Mouse (Mus musculus) forebrain, postnatal 0 days (tissue): ENCODE results near the gene Porcn. TPM values are rescaled to one million over a fixed set of nuclear protein-coding genes. Genes with fewer than 3 reads are reported as not detected.

ENCODE experiments used
- ATAC-seq: fragments of 200-750 bp; cut with Nextera tagmentation; 2 replicates; pipeline ENCODE4 v1.8.0; 2017; ENCODE audit warnings: mild to moderate bottlenecking, moderate library complexity
- DNase-seq: peaks from one replicate; pipeline ENCODE4 v3.0.0-alpha.2; 2015
- H3K27ac ChIP-seq: fragments of 300-500 bp; sonication (generic); 2 replicates; pipeline ENCODE4 v1.5.1; 2014; ENCODE audit warnings: low read depth, mild to moderate bottlenecking, antibody characterized with exemption, low read length, moderate library complexity, mixed read lengths
- H3K27me3 ChIP-seq: fragments of 300-500 bp; sonication (generic); 2 replicates; pipeline ENCODE4 v1.6.1; 2014; ENCODE audit warnings: mild to moderate bottlenecking, low read length, mixed read lengths; ENCODE audit not compliant: insufficient read depth
- H3K36me3 ChIP-seq: fragments of 300-500 bp; sonication (generic); 2 replicates; pipeline ENCODE4 v1.6.1; 2014; ENCODE audit warnings: mild to moderate bottlenecking, moderate library complexity; ENCODE audit not compliant: insufficient read depth
- H3K4me1 ChIP-seq: fragments of 300-500 bp; sonication (generic); 2 replicates; pipeline ENCODE4 v1.6.1; 2014; ENCODE audit warnings: antibody characterized with exemption; ENCODE audit not compliant: insufficient read depth
- H3K4me2 ChIP-seq: fragments of 300-500 bp; sonication (generic); 2 replicates; pipeline ENCODE4 v1.6.1; 2014; ENCODE audit warnings: low read depth, mild to moderate bottlenecking, moderate library complexity
- H3K4me3 ChIP-seq: fragments of 300-500 bp; sonication (generic); 2 replicates; pipeline ENCODE4 v1.5.1; 2014; ENCODE audit warnings: low read depth, low read length, mixed read lengths
- H3K9ac ChIP-seq: fragments of 300-500 bp; sonication (generic); 2 replicates; pipeline ENCODE4 v1.6.1; 2014; ENCODE audit warnings: mild to moderate bottlenecking
- H3K9me3 ChIP-seq: fragments of 300-500 bp; sonication (generic); 2 replicates; pipeline ENCODE4 v1.6.1; 2016; ENCODE audit warnings: low read length
- CTCF ChIP-seq: sonication (generic); IDR thresholded peaks from 2 replicates; pipeline ENCODE4 v1.5.1; 2016; ENCODE audit warnings: antibody characterized with exemption, control low read depth, low read depth
- WGBS: fragments of 180-500 bp; shearing (Covaris S2); extraction: QIAGEN DNeasy Blood & Tissue Kit; methylation state at CpG from one replicate; pipeline ENCODE4 v1.1.7; 2014; 5-methylcytosine and 5-hydroxymethylcytosine counted together
- polyA plus RNA-seq: library from polyadenylated mRNA; unstranded; fragments of >200 nt; fragmentation: Nextera tagmentation; extraction: Ambion mirVana; gene quantifications from 2 replicates; pipeline ENCODE4 v1.2.1, GENCODE M21; 2015
- total RNA-seq: library from RNA; depleted of rRNA; stranded (reverse); fragments of >200 nt; gene quantifications from 2 replicates; pipeline ENCODE4 v1.2.3, GENCODE M21; 2014

Gene Porcn
- total and polyA plus RNA-seq, 2 experiments from 2014 or later: 45.8 to 46.6 TPM

GRCm38 (mm10) chrX:8192126-8192639 lies 14.1 kb downstream of the Porcn start:
- no peak for DNase-seq

DNA sequence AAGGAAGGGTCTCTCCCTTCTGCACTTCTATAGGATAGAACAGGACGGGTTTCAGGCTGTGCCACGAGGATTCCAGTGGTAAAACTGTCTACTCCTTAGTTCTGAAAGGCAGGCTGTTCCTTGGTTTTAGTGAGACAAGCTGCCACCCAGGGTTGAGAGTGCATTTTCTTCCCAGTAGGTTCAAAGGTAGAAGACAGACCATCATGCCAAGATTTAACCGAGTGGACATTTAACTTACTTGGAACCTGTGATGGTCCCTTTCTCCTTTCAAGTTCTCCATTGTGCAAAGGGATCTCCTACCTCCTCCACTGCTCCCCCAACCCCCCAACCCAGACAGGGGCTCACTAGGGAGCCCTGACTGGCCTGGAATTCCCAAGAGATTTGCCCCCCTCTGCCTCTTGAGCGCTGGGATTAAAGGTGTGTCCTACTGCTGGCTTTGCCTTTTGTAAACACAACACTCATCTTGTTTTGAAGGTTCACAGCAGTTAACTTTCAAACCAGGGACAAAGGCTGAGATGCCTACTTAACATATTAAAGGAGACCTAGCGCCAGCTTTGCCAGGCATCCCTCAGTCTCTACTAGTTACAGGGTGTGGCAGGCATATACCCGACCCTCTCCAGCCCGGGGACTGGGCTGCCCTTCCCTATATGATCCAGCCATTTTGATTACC lies 23.3 kb downstream of the Porcn start:
- Histone ChIP-seq H3K9ac (no peak overlapping the region), H3K4me3 (no peak overlapping the region), H3K4me1 (no peaks in the 10 kb centered on the region), H3K9me3 (no peaks in the 10 kb centered on the region), H3K27me3 (no peaks in the 10 kb centered on the region), H3K36me3 (no peaks in the 10 kb centered on the region), H3K27ac (no peak overlapping the region), H3K4me2 (no peak overlapping the region)
- no peak for DNase-seq
- no peak for ATAC-seq
- TF ChIP-seq CTCF: no peak
- WGBS: 18% methylated on average over 7 of the region's 7 CpGs

More at GRCm38 (mm10) chrX:8192126-8192639, 14.1 kb downstream of the Porcn start:
- ATAC-seq: no peak
- peak overlapping the region; percentile 56 for H3K4me2 ChIP-seq
- H3K27ac ChIP-seq: peak overlapping the region; percentile 54; the same call in 1 of the 2 replicates
- peak overlapping the region; percentile 46 for H3K9ac ChIP-seq
- no peaks in the 10 kb centered on the region for H3K27me3 ChIP-seq
- no peaks in the 10 kb centered on the region for H3K4me1 ChIP-seq
- 22% methylated on average over 13 of the region's 13 CpGs for WGBS
- no peak for TF ChIP-seq CTCF
- H3K4me3 ChIP-seq: peak overlapping the region; percentile 43
- no peaks in the 10 kb centered on the region for H3K9me3 ChIP-seq
- no peaks in the 10 kb centered on the region for H3K36me3 ChIP-seq

DNA sequence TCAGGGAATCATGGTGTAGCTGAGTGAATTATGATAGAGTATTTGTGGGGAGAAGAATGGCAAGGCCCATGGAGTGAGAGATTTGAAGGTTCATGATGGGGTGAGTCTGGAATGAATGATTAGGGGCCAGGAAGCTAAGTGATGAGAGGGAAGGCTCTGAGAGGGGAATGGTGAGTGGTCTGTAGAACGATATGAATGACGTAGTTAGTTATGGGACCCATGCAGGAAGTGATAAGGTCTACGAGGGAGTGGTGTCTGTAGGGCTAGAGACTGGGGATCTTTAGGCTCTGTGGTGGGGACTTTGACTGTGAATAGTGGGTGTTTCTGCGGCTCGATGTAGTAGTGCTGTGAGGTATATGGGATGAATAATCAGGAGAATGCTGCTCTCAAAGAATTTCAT lies 26.7 kb downstream of the Porcn start:
- H3K4me2 ChIP-seq: no peak overlapping the region
- ATAC-seq (no peak), DNase-seq (no peak)
- 91% methylated on average over 5 of the region's 5 CpGs for WGBS
- no peak for TF ChIP-seq CTCF
- no peaks in the 10 kb centered on the region for H3K36me3 ChIP-seq
- no peak overlapping the region for H3K9ac ChIP-seq
- 0 out of 2 replicates have a peak, but pooled peaks cover 3% of the 10 kb centered on the region for H3K4me1 ChIP-seq
- no peaks in the 10 kb centered on the region for H3K27me3 ChIP-seq
- no peak overlapping the region for H3K27ac ChIP-seq
- H3K4me3 ChIP-seq: no peak overlapping the region
- no peaks in the 10 kb centered on the region for H3K9me3 ChIP-seq

- Histone ChIP-seq H3K27ac (no peak overlapping the region), H3K9me3 (no peaks in the 10 kb centered on the region), H3K27me3 (no peaks in the 10 kb centered on the region), H3K4me1 (0 out of 2 replicates have a peak, but pooled peaks cover 4% of the 10 kb centered on the region), H3K9ac (no peak overlapping the region), H3K36me3 (no peaks in the 10 kb centered on the region), H3K4me2 (no peak overlapping the region), H3K4me3 (no peak overlapping the region)
- no peak for TF ChIP-seq CTCF
- DNase-seq (no peak), ATAC-seq (no peak)
- WGBS: 96% methylated on average over 2 of the region's 2 CpGs
Observed at GRCm38 (mm10) chrX:8178871-8179270, 27.5 kb downstream of the Porcn start.

DNA sequence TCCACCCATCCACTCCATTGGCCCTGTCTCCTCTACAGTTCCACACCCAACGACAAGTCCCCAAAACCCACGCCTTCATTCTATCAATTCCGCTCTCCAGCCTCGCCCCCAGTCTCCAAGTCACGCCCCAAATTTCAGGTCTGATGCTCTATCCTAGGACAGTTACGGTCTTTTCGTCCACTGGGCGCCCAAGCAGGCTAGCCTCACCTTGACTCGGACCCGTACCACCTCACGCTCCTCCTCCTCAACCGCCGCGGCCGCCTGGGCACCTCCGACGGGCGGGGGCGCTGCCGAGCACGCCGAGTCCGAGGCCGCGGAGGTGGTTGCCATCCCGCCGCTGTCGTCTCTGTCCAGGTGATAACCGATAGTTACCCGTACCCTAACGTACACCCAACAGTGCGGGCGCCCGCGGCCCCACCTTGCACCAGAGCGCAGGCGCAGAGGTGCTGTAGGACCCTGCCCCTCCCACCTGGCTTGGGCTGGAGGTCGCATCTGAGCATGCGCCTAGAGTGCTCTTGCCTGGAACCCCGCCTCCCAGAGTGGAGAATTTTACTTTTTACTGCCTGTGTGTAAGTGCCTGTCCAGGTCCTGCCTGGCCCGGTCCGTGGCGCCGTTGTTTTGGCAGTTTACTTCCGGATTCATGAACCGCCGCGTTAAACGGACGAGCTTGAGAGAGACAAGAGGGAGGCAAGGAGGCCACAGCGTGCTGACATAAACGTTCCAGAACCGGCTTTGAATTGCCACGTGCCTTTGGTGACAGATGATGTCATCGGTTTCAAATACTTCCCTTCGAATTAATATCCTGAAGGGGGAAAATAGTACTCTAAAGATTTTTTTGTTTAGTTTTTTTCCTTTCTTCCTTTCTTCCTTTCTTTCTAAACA lies 30.6 kb downstream of the Porcn start, which contains the start of gene Tbc1d25:
Tbc1d25 (minus strand) TSS at position 678 of the 882 bp plus-strand sequence.
- TF ChIP-seq CTCF: peak; percentile 44
- H3K27me3 ChIP-seq: no peaks in the 10 kb centered on the region
- H3K4me1 ChIP-seq: 0 out of 2 replicates have a peak, but pooled peaks cover 4% of the 10 kb centered on the region
- H3K27ac ChIP-seq: peak within 1 kb of the TSS; percentile 50; the same call in 1 of the 2 replicates
- H3K4me2 ChIP-seq: peak within 1 kb of the TSS; percentile 49
- DNase-seq: peak; percentile 91
- WGBS: 20% methylated on average over 55 of the region's 56 CpGs
- H3K9me3 ChIP-seq: no peaks in the 10 kb centered on the region
- peak; percentile 98 for ATAC-seq
- peak within 1 kb of the TSS; percentile 68 for H3K9ac ChIP-seq
- no peaks in the 10 kb centered on the region for H3K36me3 ChIP-seq
- peak within 1 kb of the TSS; percentile 58 for H3K4me3 ChIP-seq

DNA sequence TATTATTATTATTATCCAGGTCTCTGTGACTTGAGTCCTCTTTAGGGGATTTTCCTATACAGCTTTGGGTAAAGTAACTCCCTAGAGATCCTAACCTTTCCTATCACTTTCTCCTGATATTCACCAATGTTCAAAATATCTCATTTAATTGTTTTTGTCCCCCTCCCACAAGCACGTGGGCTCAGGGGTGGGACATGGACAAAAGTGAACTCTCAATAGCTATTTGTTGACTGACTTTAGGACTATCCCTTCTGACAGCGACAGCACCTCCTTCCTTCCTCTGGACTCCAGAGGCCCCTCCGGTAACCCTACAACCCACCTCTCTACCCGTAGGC lies 31.2 kb downstream of the Porcn start:
- ATAC-seq (no peak), DNase-seq (no peak)
- no peak overlapping the region for H3K27ac ChIP-seq

More for the DNA sequence above, 31.2 kb downstream of the Porcn start:
- Histone ChIP-seq H3K9me3 (no peaks in the 10 kb centered on the region), H3K4me1 (0 out of 2 replicates have a peak, but pooled peaks cover 4% of the 10 kb centered on the region), H3K27me3 (no peaks in the 10 kb centered on the region), H3K4me2 (peak overlapping the region; percentile 49), H3K36me3 (no peaks in the 10 kb centered on the region), H3K4me3 (peak overlapping the region; percentile 58), H3K9ac (peak overlapping the region; percentile 68)
- TF ChIP-seq CTCF: no peak
- 25% methylated on average over 4 of the region's 4 CpGs for whole genome bisulfite sequencing
